Mouse (Mus musculus): ENCODE measurements around the gene Padi6. TPM values are rescaled to one million over a fixed set of nuclear protein-coding genes. Genes with fewer than 3 reads are reported as not detected.
A peak's percentile ranks its signal among the peaks of the same experiment; 100 is the strongest.

Gene Padi6
- polyA plus RNA-seq, 2 experiments = not detected

- DNase-seq (ENCODE audit: low spot score) (no peak), ATAC-seq (ENCODE audit: low FRiP score, low read depth) (no peak)
- Histone ChIP-seq H3K36me3 (ENCODE audit: control insufficient read depth, insufficient read depth, low read length) (no peaks in the 10 kb centered on the region), H3K4me3 (replicated peaks; ENCODE audit: low read length) (no peak overlapping the region), H3K4me1 (ENCODE audit: control insufficient read depth, insufficient read depth, low read length) (peaks cover 13% of the 10 kb centered on the region), H3K27me3 (ENCODE audit: control insufficient read depth, insufficient read depth, low read length) (no peaks in the 10 kb centered on the region), H3K27ac (replicated peaks; ENCODE audit: low read depth, low read length) (no peak overlapping the region), H3K9me3 (ENCODE audit: control insufficient read depth, low read length) (no peaks in the 10 kb centered on the region), H3K9ac (ENCODE audit: low read depth, low read length, severe bottlenecking) (no peak overlapping the region), H3K4me2 (replicated peaks; ENCODE audit: low read depth, low read length, severe bottlenecking) (no peak overlapping the region)
- no peak for TF ChIP-seq POLR2A (IDR thresholded peaks at IDR 0.05; ENCODE audit: borderline replicate concordance, extremely low read depth, insufficient read depth, insufficient read length)
- 37% methylated on average over 12 of the region's 12 CpGs for WGBS
Observed at GRCm38 (mm10) chr4:140688044-140688825, 54.2 kb downstream of the Padi6 start.

GRCm38 (mm10) chr4:140684881-140685303 lies 57.6 kb downstream of the Padi6 start:
- Histone ChIP-seq H3K4me3 (replicated peaks; ENCODE audit: low read length) (peak overlapping the region; percentile 14; the same call in 1 of the 2 replicates), H3K9ac (ENCODE audit: low read depth, low read length, severe bottlenecking) (no peak overlapping the region), H3K36me3 (ENCODE audit: control insufficient read depth, insufficient read depth, low read length) (no peaks in the 10 kb centered on the region), H3K27ac (replicated peaks; ENCODE audit: low read depth, low read length) (no peak overlapping the region), H3K4me2 (replicated peaks; ENCODE audit: low read depth, low read length, severe bottlenecking) (peak overlapping the region; percentile 49), H3K27me3 (ENCODE audit: control insufficient read depth, insufficient read depth, low read length) (no peaks in the 10 kb centered on the region), H3K9me3 (ENCODE audit: control insufficient read depth, low read length) (no peaks in the 10 kb centered on the region), H3K4me1 (ENCODE audit: control insufficient read depth, insufficient read depth, low read length) (peaks cover 13% of the 10 kb centered on the region)
- no peak for TF ChIP-seq POLR2A (IDR thresholded peaks at IDR 0.05; ENCODE audit: borderline replicate concordance, extremely low read depth, insufficient read depth, insufficient read length)
- DNase-seq (ENCODE audit: low spot score) (no peak), ATAC-seq (ENCODE audit: low FRiP score, low read depth) (no peak)
- 9% methylated on average over 6 of the region's 6 CpGs for WGBS

- Histone ChIP-seq H3K36me3 (ENCODE audit: control insufficient read depth, insufficient read depth, low read length) (no peaks in the 10 kb centered on the region), H3K27ac (replicated peaks; ENCODE audit: low read depth, low read length) (no peak overlapping the region), H3K9me3 (ENCODE audit: control insufficient read depth, low read length) (no peaks in the 10 kb centered on the region), H3K27me3 (ENCODE audit: control insufficient read depth, insufficient read depth, low read length) (no peaks in the 10 kb centered on the region), H3K9ac (ENCODE audit: low read depth, low read length, severe bottlenecking) (0 out of 2 replicates have a peak overlapping the region, but pooled peaks have one; percentile 25), H3K4me1 (ENCODE audit: control insufficient read depth, insufficient read depth, low read length) (peaks cover 13% of the 10 kb centered on the region), H3K4me2 (replicated peaks; ENCODE audit: low read depth, low read length, severe bottlenecking) (peak overlapping the region; percentile 49), H3K4me3 (replicated peaks; ENCODE audit: low read length) (peak overlapping the region; percentile 14; the same call in 1 of the 2 replicates)
- no peak for TF ChIP-seq POLR2A (IDR thresholded peaks at IDR 0.05; ENCODE audit: borderline replicate concordance, extremely low read depth, insufficient read depth, insufficient read length)
- 1% methylated on average over 16 of the region's 16 CpGs for whole genome bisulfite sequencing
- ATAC-seq (ENCODE audit: low FRiP score, low read depth) (peak; percentile 44; the same call in 1 of the 2 replicates), DNase-seq (ENCODE audit: low spot score) (peak; percentile 76)
Observed at GRCm38 (mm10) chr4:140684141-140684871, 58.1 kb downstream of the Padi6 start.

GRCm38 (mm10) chr4:140683608-140684007 lies 58.8 kb downstream of the Padi6 start:
- Histone ChIP-seq H3K9me3 (ENCODE audit: control insufficient read depth, low read length) (no peaks in the 10 kb centered on the region), H3K27me3 (ENCODE audit: control insufficient read depth, insufficient read depth, low read length) (no peaks in the 10 kb centered on the region), H3K4me1 (ENCODE audit: control insufficient read depth, insufficient read depth, low read length) (peaks cover 13% of the 10 kb centered on the region), H3K9ac (ENCODE audit: low read depth, low read length, severe bottlenecking) (no peak overlapping the region), H3K36me3 (ENCODE audit: control insufficient read depth, insufficient read depth, low read length) (no peaks in the 10 kb centered on the region), H3K4me3 (replicated peaks; ENCODE audit: low read length) (no peak overlapping the region), H3K4me2 (replicated peaks; ENCODE audit: low read depth, low read length, severe bottlenecking) (no peak overlapping the region; the same call in 1 of the 2 replicates), H3K27ac (replicated peaks; ENCODE audit: low read depth, low read length) (no peak overlapping the region)
- ATAC-seq (ENCODE audit: low FRiP score, low read depth) = no peak
- no peak for DNase-seq (ENCODE audit: low spot score)
- TF ChIP-seq POLR2A (IDR thresholded peaks at IDR 0.05; ENCODE audit: borderline replicate concordance, extremely low read depth, insufficient read depth, insufficient read length) = no peak
- 21% methylated on average over 8 of the region's 8 CpGs for WGBS

- Histone ChIP-seq H3K36me3 (ENCODE audit: control insufficient read depth, insufficient read depth, low read length) (no peaks in the 10 kb centered on the region), H3K27me3 (ENCODE audit: control insufficient read depth, insufficient read depth, low read length) (no peaks in the 10 kb centered on the region), H3K9me3 (ENCODE audit: control insufficient read depth, low read length) (no peaks in the 10 kb centered on the region), H3K4me1 (ENCODE audit: control insufficient read depth, insufficient read depth, low read length) (peaks cover 13% of the 10 kb centered on the region), H3K4me3 (replicated peaks; ENCODE audit: low read length) (no peak overlapping the region), H3K27ac (replicated peaks; ENCODE audit: low read depth, low read length) (no peak overlapping the region), H3K9ac (ENCODE audit: low read depth, low read length, severe bottlenecking) (no peak overlapping the region), H3K4me2 (replicated peaks; ENCODE audit: low read depth, low read length, severe bottlenecking) (no peak overlapping the region)
- DNase-seq (ENCODE audit: low spot score) (no peak), ATAC-seq (ENCODE audit: low FRiP score, low read depth) (no peak)
- no peak for TF ChIP-seq POLR2A (IDR thresholded peaks at IDR 0.05; ENCODE audit: borderline replicate concordance, extremely low read depth, insufficient read depth, insufficient read length)
- 46% methylated on average over 8 of the region's 8 CpGs for WGBS
Observed at GRCm38 (mm10) chr4:140680731-140681397, 61.6 kb downstream of the Padi6 start.
